Comparison of ENCODE assay signal across 9 mouse cellular contexts in genomic region chr14:25726226-25727148, GRCm38 (mm10). TPM values are rescaled to one million over a fixed set of nuclear protein-coding genes. Genes with fewer than 3 reads are reported as not detected.
A peak's percentile ranks its signal among the peaks of the same experiment; 100 is the strongest.
DNase-seq lines count a peak whose midpoint lies in the region; ATAC-seq lines count a peak whose summit lies in the region.
"Had no signal": no experiment of that assay in that cellular context is flagged by ENCODE, and none has a peak within 500 bp of the region (broad histone marks: within the 10 kb centered on the region; RNA-seq: fewer than 3 reads in every experiment).

No protein-coding gene starts in this region.

- no peaks in the 10 kb centered on the region for H3K36me3 ChIP-seq in forebrain, embryonic 10.5 days (replicated peaks)
- no peaks in the 10 kb centered on the region for H3K36me3 ChIP-seq in forebrain, embryonic 13.5 days (ENCODE audit: poor library complexity, severe bottlenecking)
- H3K36me3 ChIP-seq in heart, embryonic 11.5 days (ENCODE audit: control insufficient read depth, insufficient read depth, low read length): no peaks in the 10 kb centered on the region

- no peak overlapping the region for H3K4me3 ChIP-seq in forebrain, embryonic 10.5 days
- H3K4me3 ChIP-seq in forebrain, embryonic 13.5 days: no peak overlapping the region
- no peak overlapping the region for H3K4me3 ChIP-seq in heart, embryonic 11.5 days (ENCODE audit: low read depth, low read length)
- H3K4me3 ChIP-seq: megakaryocyte, embryonic 14.5 days had no signal

- 54% methylated on average over 20 of the region's 20 CpGs for WGBS in forebrain, embryonic 10.5 days
- WGBS in forebrain, embryonic 13.5 days: 56% methylated on average over 20 of the region's 20 CpGs
- WGBS in heart, embryonic 11.5 days (ENCODE audit: insufficient replicate concordance): 49% methylated on average over 20 of the region's 20 CpGs

- ATAC-seq in forebrain, embryonic 13.5 days: no peak
- ATAC-seq in heart, embryonic 11.5 days (replicated peaks; ENCODE audit: insufficient number of reproducible peaks, low FRiP score, low TSS enrichment): 0 out of 2 replicates have a peak, but pooled peaks have one; percentile 14
- peak; percentile 40; the same call in 1 of the 2 replicates for ATAC-seq in neutrophil, adult 5-6 weeks (ENCODE audit: extremely low read depth, insufficient number of reproducible peaks, low FRiP score, poor library complexity, severe bottlenecking)

- H3K27ac ChIP-seq in forebrain, embryonic 10.5 days: peak overlapping the region; percentile 64; the same call in 1 of the 2 replicates
- no peak overlapping the region for H3K27ac ChIP-seq in forebrain, embryonic 13.5 days
- no peak overlapping the region for H3K27ac ChIP-seq in heart, embryonic 11.5 days (ENCODE audit: low read depth, low read length)

- no peaks in the 10 kb centered on the region for H3K27me3 ChIP-seq in forebrain, embryonic 10.5 days (ENCODE audit: poor library complexity, severe bottlenecking)
- no peaks in the 10 kb centered on the region for H3K27me3 ChIP-seq in forebrain, embryonic 13.5 days
- no peaks in the 10 kb centered on the region for H3K27me3 ChIP-seq in heart, embryonic 11.5 days (ENCODE audit: control insufficient read depth, insufficient read depth, low read length)

- no peak overlapping the region for H3K9ac ChIP-seq in forebrain, embryonic 13.5 days
- no peak overlapping the region for H3K9ac ChIP-seq in heart, embryonic 11.5 days (ENCODE audit: low read depth, low read length)

- no peak overlapping the region for H3K4me2 ChIP-seq in forebrain, embryonic 13.5 days
- no peak overlapping the region for H3K4me2 ChIP-seq in heart, embryonic 11.5 days

- H3K9me3 ChIP-seq in forebrain, embryonic 10.5 days: no peaks in the 10 kb centered on the region
- H3K9me3 ChIP-seq in forebrain, embryonic 13.5 days (replicated peaks): no peaks in the 10 kb centered on the region
- H3K9me3 ChIP-seq in heart, embryonic 11.5 days (replicated peaks; ENCODE audit: control insufficient read depth, low read length): no peaks in the 10 kb centered on the region
- H3K9me3 ChIP-seq: megakaryocyte, embryonic 14.5 days had no signal

- peak; percentile 75 for DNase-seq in forebrain, embryonic 10.5 days (ENCODE audit: extremely low spot score, low spot score)
- peak; percentile 63 for DNase-seq in A20 (ENCODE audit: low read depth, low spot score)
- DNase-seq in adrenal gland, postnatal 36 days: peak; percentile 63 to 68
- peak; percentile 79 to 82 for DNase-seq in kidney, postnatal 4 days
- no peak for DNase-seq in frontal cortex, postnatal 36 days (ENCODE audit: low spot score in 2 of 2)

- peaks cover 34% of the 10 kb centered on the region for H3K4me1 ChIP-seq in forebrain, embryonic 10.5 days
- H3K4me1 ChIP-seq in forebrain, embryonic 13.5 days: peaks cover 8% of the 10 kb centered on the region
- H3K4me1 ChIP-seq in heart, embryonic 11.5 days (ENCODE audit: control insufficient read depth, insufficient read depth, low read length): peaks cover 25% of the 10 kb centered on the region

RNA-seq across cellular contexts. Expression of gene Ppif, which starts 32.5 kb away (rescaled TPM):
- polyA plus RNA-seq in forebrain, embryonic 10.5 days (2016; fragmentation: Nextera tagmentation; extraction: Ambion mirVana): 65.8 and 71.0 TPM in 2 replicates
- polyA plus RNA-seq in forebrain, embryonic 13.5 days (2015; fragmentation: Nextera tagmentation; extraction: Ambion mirVana): 22.8 and 29.5 TPM in 2 replicates
- 10 to 100 TPM; 24.4 to 27.7 TPM for total RNA-seq in adrenal gland, postnatal 36 days (2021)
- 92.7 and 99.4 TPM in 2 replicates for polyA plus RNA-seq in heart, embryonic 11.5 days (2014; fragmentation: Nextera tagmentation; extraction: Ambion mirVana)
- 10.2 and 11.5 TPM in 2 replicates for total RNA-seq in neutrophil, adult 5-6 weeks (2017)

RNA-seq across cellular contexts. Expression of gene Zcchc24, which starts 42.4 kb away (rescaled TPM):
- polyA plus RNA-seq in forebrain, embryonic 10.5 days (2016; fragmentation: Nextera tagmentation; extraction: Ambion mirVana): 8.1 TPM in 2 replicates
- 5.8 and 6.6 TPM in 2 replicates for polyA plus RNA-seq in forebrain, embryonic 13.5 days (2015; fragmentation: Nextera tagmentation; extraction: Ambion mirVana)
- 10 to 100 TPM; 21.2 to 21.3 TPM for total RNA-seq in adrenal gland, postnatal 36 days (2021)
- polyA plus RNA-seq in heart, embryonic 11.5 days (2014; fragmentation: Nextera tagmentation; extraction: Ambion mirVana): 18.9 and 22.6 TPM in 2 replicates
- 10.1 TPM in 2 replicates for total RNA-seq in neutrophil, adult 5-6 weeks (2017)

Comparison
In these comparisons a context has a peak if more than half of its experiments do, and no peak if none do; other contexts are left out.
1. DNase-seq: peak in forebrain, embryonic 10.5 days (single experiment), A20 (single experiment), adrenal gland, postnatal 36 days (2 of 2) and kidney, postnatal 4 days (2 of 2); none in frontal cortex, postnatal 36 days (0 of 2).